Mouse (Mus musculus) forebrain, embryonic 14.5 days (tissue): ENCODE data around the gene Ust. TPM values are rescaled to one million over a fixed set of nuclear protein-coding genes. Genes with fewer than 3 reads are reported as not detected.

Experiments used
- ATAC-seq: fragments of 200-750 bp; cut with Nextera tagmentation; 2 replicates; pipeline ENCODE4 v1.8.0; 2017; ENCODE audit warnings: mild to moderate bottlenecking, moderate library complexity
- DNase-seq: peaks from one replicate; pipeline ENCODE4 v3.0.0-alpha.2; 2015; ENCODE audit warnings: low spot score
- H3K27ac ChIP-seq: fragments of 300-500 bp; sonication (generic); 2 replicates; pipeline ENCODE4 v1.5.1; 2014; ENCODE audit warnings: low read depth, mild to moderate bottlenecking, control low read depth, low read length, moderate library complexity
- H3K27me3 ChIP-seq: fragments of 300-500 bp; sonication (generic); replicated peaks from 2 replicates; pipeline ENCODE4 v1.6.1; 2014; ENCODE audit warnings: low read length, control low read depth, mixed read lengths; ENCODE audit not compliant: control insufficient read depth, insufficient read depth
- H3K36me3 ChIP-seq: fragments of 300-500 bp; sonication (generic); 2 replicates; pipeline ENCODE4 v1.6.1; 2014; ENCODE audit warnings: low read length, control low read depth; ENCODE audit not compliant: control insufficient read depth, insufficient read depth
- H3K4me1 ChIP-seq: fragments of 300-500 bp; sonication (generic); 2 replicates; pipeline ENCODE4 v1.6.1; 2014; ENCODE audit warnings: antibody characterized with exemption, low read length, control low read depth; ENCODE audit not compliant: control insufficient read depth, insufficient read depth
- H3K4me2 ChIP-seq: fragments of 300-500 bp; sonication (generic); 2 replicates; pipeline ENCODE4 v1.6.1; 2014; ENCODE audit warnings: mild to moderate bottlenecking, control low read depth, low read length
- H3K4me3 ChIP-seq: fragments of 300-500 bp; sonication (generic); 2 replicates; pipeline ENCODE4 v1.5.1; 2014; ENCODE audit warnings: low read depth, low read length, control low read depth
- H3K9ac ChIP-seq: fragments of 300-500 bp; sonication (generic); 2 replicates; pipeline ENCODE4 v1.6.1; 2014; ENCODE audit warnings: mild to moderate bottlenecking, low read length, control low read depth, moderate library complexity
- H3K9me3 ChIP-seq: fragments of 300-500 bp; sonication (generic); replicated peaks from 2 replicates; pipeline ENCODE4 v1.6.1; 2016; ENCODE audit warnings: low read length, control low read depth, mixed read lengths; ENCODE audit not compliant: control insufficient read depth
- WGBS: fragments of 180-500 bp; shearing (Covaris S2); extraction: QIAGEN DNeasy Blood & Tissue Kit; methylation state at CpG from one replicate; pipeline ENCODE4 v1.1.7; 2014; 5-methylcytosine and 5-hydroxymethylcytosine counted together
- polyA plus RNA-seq: library from polyadenylated mRNA; unstranded; fragments of >200 nt; fragmentation: Nextera tagmentation; extraction: Ambion mirVana; gene quantifications from 2 replicates; pipeline ENCODE4 v1.2.1, GENCODE M21; 2014

Gene Ust
- polyA plus RNA-seq, 1 experiment from 2014 or later: 5.8 TPM

- DNase-seq: no peak
- no peak overlapping the region for H3K9ac ChIP-seq
- no peaks in the 10 kb centered on the region for H3K36me3 ChIP-seq
- no peak overlapping the region for H3K4me2 ChIP-seq
- no peaks in the 10 kb centered on the region for H3K27me3 ChIP-seq
- WGBS: 79% methylated on average over 7 of the region's 7 CpGs
- no peak overlapping the region for H3K27ac ChIP-seq
- no peak overlapping the region for H3K4me3 ChIP-seq
- H3K9me3 ChIP-seq: no peaks in the 10 kb centered on the region
- no peak for ATAC-seq
- H3K4me1 ChIP-seq: no peaks in the 10 kb centered on the region
Observed at GRCm38 (mm10) chr10:8183171-8183570, 335.5 kb downstream of the Ust start.

GRCm38 (mm10) chr10:8181596-8182185 lies 336.9 kb downstream of the Ust start:
- no peak overlapping the region for H3K4me2 ChIP-seq
- no peak overlapping the region for H3K27ac ChIP-seq
- H3K9ac ChIP-seq: no peak overlapping the region
- H3K4me3 ChIP-seq: no peak overlapping the region
- peaks cover 2% of the 10 kb centered on the region for H3K4me1 ChIP-seq
- 76% methylated on average over 4 of the region's 4 CpGs for WGBS
- H3K36me3 ChIP-seq: no peaks in the 10 kb centered on the region
- ATAC-seq: no peak
- no peaks in the 10 kb centered on the region for H3K27me3 ChIP-seq
- H3K9me3 ChIP-seq: no peaks in the 10 kb centered on the region
- DNase-seq: no peak

- peaks cover 13% of the 10 kb centered on the region for H3K4me1 ChIP-seq
- ATAC-seq (no peak), DNase-seq (no peak)
- WGBS: 81% methylated on average over 5 of the region's 5 CpGs
- H3K27ac ChIP-seq: no peak overlapping the region
- no peak overlapping the region for H3K4me3 ChIP-seq
- H3K9me3 ChIP-seq: no peaks in the 10 kb centered on the region
- no peak overlapping the region for H3K4me2 ChIP-seq
- no peaks in the 10 kb centered on the region for H3K36me3 ChIP-seq
- H3K9ac ChIP-seq: no peak overlapping the region
- no peaks in the 10 kb centered on the region for H3K27me3 ChIP-seq
Observed at GRCm38 (mm10) chr10:8177618-8178017, 341.0 kb downstream of the Ust start.

GRCm38 (mm10) chr10:8176351-8177053 lies 342.1 kb downstream of the Ust start:
- 55% methylated on average over 13 of the region's 13 CpGs for WGBS

GRCm38 (mm10) chr10:8176008-8176350 lies 342.6 kb downstream of the Ust start:
- H3K36me3 ChIP-seq: no peaks in the 10 kb centered on the region
- DNase-seq: no peak
- H3K27me3 ChIP-seq: no peaks in the 10 kb centered on the region
- no peak overlapping the region for H3K9ac ChIP-seq
- no peaks in the 10 kb centered on the region for H3K9me3 ChIP-seq
- no peak overlapping the region for H3K27ac ChIP-seq
- H3K4me3 ChIP-seq: no peak overlapping the region
- H3K4me1 ChIP-seq: peaks cover 13% of the 10 kb centered on the region
- no peak overlapping the region for H3K4me2 ChIP-seq
- 75% methylated on average over 3 of the region's 3 CpGs for WGBS
- ATAC-seq: no peak

More at GRCm38 (mm10) chr10:8176351-8177053, 342.1 kb downstream of the Ust start:
- DNase-seq (peak; percentile 29), ATAC-seq (peak; percentile 20; the same call in 1 of the 2 replicates)
- Histone ChIP-seq H3K36me3 (no peaks in the 10 kb centered on the region), H3K27ac (no peak overlapping the region), H3K27me3 (no peaks in the 10 kb centered on the region), H3K9me3 (no peaks in the 10 kb centered on the region), H3K9ac (no peak overlapping the region), H3K4me2 (no peak overlapping the region), H3K4me1 (peaks cover 13% of the 10 kb centered on the region), H3K4me3 (no peak overlapping the region)

- no peaks in the 10 kb centered on the region for H3K27me3 ChIP-seq
- H3K4me1 ChIP-seq: peaks cover 13% of the 10 kb centered on the region
- H3K9ac ChIP-seq: no peak overlapping the region
- no peak overlapping the region for H3K4me2 ChIP-seq
- H3K4me3 ChIP-seq: no peak overlapping the region
- no peaks in the 10 kb centered on the region for H3K36me3 ChIP-seq
- no peaks in the 10 kb centered on the region for H3K9me3 ChIP-seq
- no peak overlapping the region for H3K27ac ChIP-seq
- no peak for ATAC-seq
- DNase-seq: no peak
- 80% methylated on average over 2 of the region's 2 CpGs for WGBS
Observed at GRCm38 (mm10) chr10:8174697-8175096, 343.9 kb downstream of the Ust start.

GRCm38 (mm10) chr10:8174230-8174629 lies 344.4 kb downstream of the Ust start:
- Histone ChIP-seq H3K4me2 (no peak overlapping the region), H3K4me3 (no peak overlapping the region), H3K36me3 (no peaks in the 10 kb centered on the region), H3K9ac (no peak overlapping the region), H3K4me1 (peaks cover 13% of the 10 kb centered on the region), H3K9me3 (no peaks in the 10 kb centered on the region), H3K27ac (no peak overlapping the region), H3K27me3 (no peaks in the 10 kb centered on the region)
- DNase-seq (peak; percentile 71), ATAC-seq (peak; percentile 83)
- 17% methylated on average over 7 of the region's 7 CpGs for WGBS

- peaks cover 13% of the 10 kb centered on the region for H3K4me1 ChIP-seq
- no peak overlapping the region for H3K4me3 ChIP-seq
- 78% methylated on average over 3 of the region's 3 CpGs for WGBS
- no peak overlapping the region for H3K27ac ChIP-seq
- ATAC-seq (no peak), DNase-seq (no peak)
- no peak overlapping the region for H3K9ac ChIP-seq
- H3K27me3 ChIP-seq: no peaks in the 10 kb centered on the region
- no peaks in the 10 kb centered on the region for H3K9me3 ChIP-seq
- H3K36me3 ChIP-seq: no peaks in the 10 kb centered on the region
- no peak overlapping the region for H3K4me2 ChIP-seq
Observed at GRCm38 (mm10) chr10:8173032-8173431, 345.6 kb downstream of the Ust start.

GRCm38 (mm10) chr10:8171556-8171955 lies 347.1 kb downstream of the Ust start:
- DNase-seq: no peak
- no peak overlapping the region for H3K9ac ChIP-seq

More at GRCm38 (mm10) chr10:8171556-8171955, 347.1 kb downstream of the Ust start:
- Histone ChIP-seq H3K4me3 (no peak overlapping the region), H3K4me2 (no peak overlapping the region), H3K27me3 (no peaks in the 10 kb centered on the region), H3K9me3 (no peaks in the 10 kb centered on the region; the same call in 1 of the 2 replicates), H3K36me3 (no peaks in the 10 kb centered on the region), H3K4me1 (peaks cover 10% of the 10 kb centered on the region; the same call in 1 of the 2 replicates), H3K27ac (no peak overlapping the region)
- WGBS: 91% methylated on average over 11 of the region's 11 CpGs
- no peak for ATAC-seq
